Mouse (Mus musculus) megakaryocyte progenitor cell, adult 5-6 weeks (primary cell): ENCODE measurements around the gene Tor4a. TPM values are rescaled to one million over a fixed set of nuclear protein-coding genes. Genes with fewer than 3 reads are reported as not detected.

Source experiments
- ATAC-seq: replicated peaks from 2 replicates; pipeline ENCODE4 v1.8.0; 2016; ENCODE audit warnings: mild to moderate bottlenecking, moderate TSS enrichment, inconsistent platforms; ENCODE audit not compliant: poor library complexity
- total RNA-seq, 2 experiments: library from RNA; stranded (forward) in 1 of 2; stranded (reverse) in 1 of 2; fragments of 157-497, 149-512 nt in 1 of 2; fragments of 200-1000 nt in 1 of 2; gene quantifications; 2 replicates each; pipeline versions ENCODE4 v1.2.3 to v1.2.4; 2015 to 2017

Gene Tor4a
- total RNA-seq, 2 experiments from 2014 or later, result 12.5 to 16.1 TPM

- peak; percentile 67 for ATAC-seq
Measured at GRCm38 (mm10) chr2:25172629-25173028, 24.1 kb downstream of the Tor4a start.

GRCm38 (mm10) chr2:25171769-25172153 is 24.9 kb downstream of the Tor4a start:
- no peak for ATAC-seq

GRCm38 (mm10) chr2:25171101-25171768 is 25.5 kb downstream of the Tor4a start:
- no peak for ATAC-seq

- peak; percentile 21; the same call in 1 of the 2 replicates for ATAC-seq
Measured at GRCm38 (mm10) chr2:25170326-25171100, 26.2 kb downstream of the Tor4a start.

- no peak for ATAC-seq
Measured at GRCm38 (mm10) chr2:25169778-25170177, 26.9 kb downstream of the Tor4a start.

GRCm38 (mm10) chr2:25168665-25168978 is 28.1 kb downstream of the Tor4a start:
- no peak for ATAC-seq

DNA sequence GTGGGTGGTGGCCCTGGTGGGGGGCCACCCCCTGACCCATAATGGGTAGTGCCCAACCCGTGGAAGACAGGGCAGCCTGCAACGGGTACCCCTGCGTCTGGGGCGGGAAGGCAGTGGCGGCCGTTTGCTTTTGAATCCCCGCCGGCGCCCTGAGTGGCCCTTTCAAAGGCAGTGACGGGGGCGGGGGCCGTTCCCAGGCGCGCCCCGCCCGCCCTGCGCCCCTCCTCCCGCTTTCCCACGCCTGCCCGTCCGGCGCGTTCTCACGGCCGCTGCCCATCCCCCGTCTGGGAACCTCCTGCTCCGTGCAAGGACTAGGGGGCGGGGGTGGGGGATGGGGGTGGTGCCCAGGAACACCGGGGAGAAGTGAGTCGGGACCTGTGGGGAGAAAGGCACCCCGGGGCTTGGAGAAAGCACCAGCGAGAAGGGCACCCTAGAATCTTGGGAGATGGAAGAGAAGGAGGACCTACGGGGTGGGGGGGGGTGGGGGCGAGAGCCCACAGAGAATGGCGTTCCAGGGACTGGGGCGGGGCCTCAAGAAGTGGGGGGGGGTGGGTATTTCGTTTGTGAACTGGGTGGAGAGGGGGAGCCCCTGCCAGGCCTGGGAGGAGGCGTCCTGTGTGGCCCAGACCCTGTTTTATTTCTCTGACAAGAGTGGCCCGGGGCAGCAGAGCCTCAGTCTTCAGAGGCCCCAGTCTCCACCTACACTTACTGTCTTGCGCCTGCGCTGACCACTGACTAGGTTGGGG is 28.6 kb downstream of the Tor4a start:
- peak; percentile 33; the same call in 1 of the 2 replicates for ATAC-seq

DNA sequence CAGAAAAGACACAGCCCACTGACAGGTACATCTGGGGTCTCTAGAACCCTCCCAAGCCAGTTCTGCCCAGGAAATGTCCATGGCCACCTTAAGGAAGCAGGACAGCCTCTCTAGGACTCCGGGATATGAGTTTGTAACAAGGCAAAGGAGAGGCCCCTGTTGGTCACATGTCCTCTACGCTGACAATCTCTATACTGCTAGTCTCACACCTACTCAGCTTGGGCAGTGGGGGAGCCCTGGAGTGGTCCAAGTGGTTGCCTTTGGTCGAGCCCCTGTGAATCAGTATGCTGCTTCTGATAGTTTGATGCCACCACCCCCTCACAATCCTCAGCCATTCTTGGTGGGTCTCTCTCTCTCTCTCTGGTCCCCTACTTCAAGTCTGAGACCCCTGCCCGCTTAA is 29.2 kb downstream of the Tor4a start:
- no peak for ATAC-seq

DNA sequence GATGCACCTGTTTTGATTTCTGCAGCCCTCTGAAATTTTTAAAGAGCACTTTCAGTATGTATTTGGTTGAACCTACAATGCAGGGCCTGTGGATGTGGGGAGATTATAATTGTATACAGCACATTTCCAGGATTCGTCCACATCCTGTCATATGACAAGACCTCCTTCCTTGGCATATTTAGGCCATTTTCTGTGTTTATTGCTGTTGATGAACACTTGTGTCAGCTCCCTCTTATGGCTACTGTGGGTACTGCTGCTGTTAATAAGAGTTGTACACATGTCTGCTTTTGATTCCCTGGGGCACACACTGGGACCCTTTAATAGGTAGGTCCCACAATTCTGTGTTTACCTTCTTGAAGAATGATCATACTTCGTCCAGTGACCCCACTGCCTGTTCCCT is 39.0 kb downstream of the Tor4a start:
- peak; percentile 88 for ATAC-seq

- ATAC-seq, result 0 out of 2 replicates have a peak, but pooled peaks have one; percentile 26
Measured at GRCm38 (mm10) chr2:25156990-25157389, 39.7 kb downstream of the Tor4a start.

GRCm38 (mm10) chr2:25156177-25156576 is 40.5 kb downstream of the Tor4a start:
- no peak for ATAC-seq

DNA sequence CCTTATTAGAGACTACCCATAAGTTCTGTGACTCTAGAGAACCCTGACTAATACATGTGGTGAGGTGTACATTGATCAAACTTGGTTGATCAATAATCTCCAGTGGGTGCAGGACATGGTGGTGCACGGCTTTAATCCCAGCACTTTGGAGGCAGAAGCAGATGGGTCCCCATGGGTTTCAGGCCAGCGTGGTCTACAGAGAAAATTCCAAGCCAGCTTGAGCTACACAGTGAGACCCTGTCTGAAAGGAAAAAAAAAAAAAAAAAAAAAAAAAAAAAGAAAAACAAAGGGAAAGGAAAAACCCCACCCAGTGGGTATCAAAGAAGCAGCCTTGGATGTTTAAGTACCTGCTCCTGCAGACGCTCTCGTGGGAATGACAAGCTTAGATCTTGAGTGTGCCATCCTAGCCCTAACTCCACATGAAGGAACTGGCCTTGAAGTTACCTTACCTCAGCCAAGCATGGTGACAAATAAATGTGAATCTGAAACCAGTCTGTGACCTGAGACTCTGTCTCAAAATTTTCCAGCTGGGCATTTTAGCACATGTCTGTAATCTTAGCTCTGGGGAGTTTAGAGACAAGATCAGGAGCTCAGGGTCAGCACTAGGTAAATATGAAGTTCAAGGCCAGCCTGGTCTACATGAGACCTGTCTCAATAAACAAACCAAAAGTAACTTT is 45.3 kb downstream of the Tor4a start:
- no peak for ATAC-seq

- ATAC-seq, result no peak
Measured at GRCm38 (mm10) chr2:25149643-25150042, 47.0 kb downstream of the Tor4a start.

- no peak for ATAC-seq
Measured at GRCm38 (mm10) chr2:25147892-25148291, 48.8 kb downstream of the Tor4a start.

DNA sequence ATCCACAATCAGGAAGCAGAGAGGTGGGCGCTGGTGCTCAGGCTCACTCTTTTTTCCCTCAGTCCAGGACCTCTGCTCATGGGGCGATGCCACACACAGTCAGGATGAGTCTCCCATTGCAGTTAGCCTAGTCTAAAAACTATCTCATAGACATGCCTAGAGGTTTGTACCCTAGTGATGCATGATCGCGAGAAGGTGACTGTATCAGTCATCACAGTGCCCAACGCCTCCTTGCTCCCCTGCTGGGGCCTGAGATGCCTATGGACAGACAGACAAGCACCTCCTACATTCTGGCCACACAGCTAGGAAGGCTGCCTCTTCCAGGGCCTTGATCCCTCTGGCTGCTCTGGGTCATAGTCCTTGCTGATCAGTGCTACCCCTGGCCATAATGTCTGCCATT is 49.3 kb downstream of the Tor4a start:
- no peak for ATAC-seq

DNA sequence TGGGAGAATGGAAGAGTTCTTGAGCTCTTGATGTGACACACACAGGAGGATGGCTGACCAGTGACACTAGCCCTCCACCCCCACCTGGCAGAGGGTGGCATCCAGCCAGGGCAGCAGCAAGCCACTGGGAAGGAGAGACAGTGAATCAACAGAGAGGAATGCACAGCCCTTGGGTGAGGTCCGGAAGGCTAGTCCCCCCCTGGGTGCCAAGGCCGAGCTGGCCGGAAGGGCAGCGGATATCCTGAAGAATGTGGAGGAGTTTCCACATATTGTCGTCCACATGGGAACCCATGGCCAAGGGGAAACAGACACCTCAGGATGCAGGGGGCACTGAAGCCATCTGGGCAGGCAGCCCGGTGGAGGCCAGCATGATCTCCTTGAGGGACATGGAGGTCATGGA is 51.3 kb downstream of the Tor4a start:
- ATAC-seq, result no peak

Other genes starting within 250 kb of the Tor4a start
Only the 30 nearest of the 32 such genes appear.
- gene Mrpl41, start 221.8 kb downstream of the Tor4a start, total RNA-seq (2015), result 70.4 and 82.4 TPM in 2 replicates
- 117 and 161 TPM in 2 replicates for gene Mrpl41, start 221.8 kb downstream of the Tor4a start, total RNA-seq (2017)
- gene Pnpla7, start 220.9 kb downstream of the Tor4a start, total RNA-seq (2015), result 28.4 and 28.7 TPM in 2 replicates
- gene Pnpla7, start 220.9 kb downstream of the Tor4a start, total RNA-seq (2017), result 29.6 and 30.4 TPM in 2 replicates
- gene Nsmf, start 142.5 kb downstream of the Tor4a start, total RNA-seq (2015), result 4.0 and 7.8 TPM in 2 replicates
- gene Nsmf, start 142.5 kb downstream of the Tor4a start, total RNA-seq (2017), result 3.7 and 5.7 TPM in 2 replicates
- gene Entpd8, start 116.6 kb downstream of the Tor4a start, total RNA-seq (2015), result not detected in 2 replicates
- gene Entpd8, start 116.6 kb downstream of the Tor4a start, total RNA-seq (2017), result not detected in 2 replicates
- gene Noxa1, start 101.7 kb downstream of the Tor4a start, total RNA-seq (2015), result not detected in 2 replicates
- not detected in 2 replicates for gene Noxa1, start 101.7 kb downstream of the Tor4a start, total RNA-seq (2017)
- gene Nrarp, start 16.1 kb downstream of the Tor4a start, total RNA-seq (2015), result 0.42 and 0.51 TPM in 2 replicates
- gene Nrarp, start 16.1 kb downstream of the Tor4a start, total RNA-seq (2017), result 0.78 and 1.3 TPM in 2 replicates
- gene Nelfb, start 14.6 kb upstream of the Tor4a start, total RNA-seq (2015), result 23.7 and 28.9 TPM in 2 replicates
- 35.8 and 38.7 TPM in 2 replicates for gene Nelfb, start 14.6 kb upstream of the Tor4a start, total RNA-seq (2017)
- 0.30 TPM in 1 of 2 replicates, not detected in the other for gene Stpg3, start 17.8 kb upstream of the Tor4a start, total RNA-seq (2015)
- gene Stpg3, start 17.8 kb upstream of the Tor4a start, total RNA-seq (2017), result 0.54 TPM in 1 of 2 replicates, not detected in the other
- gene Fam166a, start 21.9 kb upstream of the Tor4a start, total RNA-seq (2015), result not detected in 2 replicates
- gene Fam166a, start 21.9 kb upstream of the Tor4a start, total RNA-seq (2017), result not detected in 2 replicates
- 435 and 440 TPM in 2 replicates for gene Tubb4b, start 27.8 kb upstream of the Tor4a start, total RNA-seq (2015)
- gene Tubb4b, start 27.8 kb upstream of the Tor4a start, total RNA-seq (2017), result 571 and 580 TPM in 2 replicates
- not detected in 2 replicates for gene Slc34a3, start 37.5 kb upstream of the Tor4a start, total RNA-seq (2015)
- not detected in 2 replicates for gene Slc34a3, start 37.5 kb upstream of the Tor4a start, total RNA-seq (2017)
- gene Rnf224, start 39.9 kb upstream of the Tor4a start, total RNA-seq (2015), result not detected in 2 replicates
- gene Rnf224, start 39.9 kb upstream of the Tor4a start, total RNA-seq (2017), result 0.25 TPM in 1 of 2 replicates, not detected in the other
- 0.69 TPM in 1 of 2 replicates, not detected in the other for gene Rnf208, start 45.4 kb upstream of the Tor4a start, total RNA-seq (2015)
- gene Rnf208, start 45.4 kb upstream of the Tor4a start, total RNA-seq (2017), result 0.29 TPM in 1 of 2 replicates, not detected in the other
- not detected in 2 replicates for gene Cysrt1, start 45.6 kb upstream of the Tor4a start, total RNA-seq (2015)
- not detected in 2 replicates for gene Cysrt1, start 45.6 kb upstream of the Tor4a start, total RNA-seq (2017)
- 3.9 and 5.0 TPM in 2 replicates for gene AL732309.1, start 50.0 kb upstream of the Tor4a start, total RNA-seq (2015)
- gene AL732309.1, start 50.0 kb upstream of the Tor4a start, total RNA-seq (2017), result 3.2 and 3.8 TPM in 2 replicates
- gene Tmem203, start 58.6 kb upstream of the Tor4a start, total RNA-seq (2015), result 11.4 and 12.8 TPM in 2 replicates
- 9.6 and 9.8 TPM in 2 replicates for gene Tmem203, start 58.6 kb upstream of the Tor4a start, total RNA-seq (2017)
- 7.9 and 13.3 TPM in 2 replicates for gene Tprn, start 65.7 kb upstream of the Tor4a start, total RNA-seq (2015)
- gene Tprn, start 65.7 kb upstream of the Tor4a start, total RNA-seq (2017), result 7.6 and 9.2 TPM in 2 replicates
- gene Ssna1, start 75.6 kb upstream of the Tor4a start, total RNA-seq (2015), result 136 and 148 TPM in 2 replicates
- 71.3 and 92.7 TPM in 2 replicates for gene Ssna1, start 75.6 kb upstream of the Tor4a start, total RNA-seq (2017)
- 28.3 and 34.4 TPM in 2 replicates for gene Anapc2, start 75.6 kb upstream of the Tor4a start, total RNA-seq (2015)
- 36.5 and 42.4 TPM in 2 replicates for gene Anapc2, start 75.6 kb upstream of the Tor4a start, total RNA-seq (2017)
- gene Tmem210, start 91.3 kb upstream of the Tor4a start, total RNA-seq (2015), result not detected in 2 replicates
- gene Tmem210, start 91.3 kb upstream of the Tor4a start, total RNA-seq (2017), result not detected in 2 replicates
- gene Lrrc26, start 93.0 kb upstream of the Tor4a start, total RNA-seq (2015), result not detected in 2 replicates
- not detected in 2 replicates for gene Lrrc26, start 93.0 kb upstream of the Tor4a start, total RNA-seq (2017)
- gene Grin1, start 122.3 kb upstream of the Tor4a start, total RNA-seq (2015), result not detected in 2 replicates
- not detected in 2 replicates for gene Grin1, start 122.3 kb upstream of the Tor4a start, total RNA-seq (2017)
- 19.1 and 23.4 TPM in 2 replicates for gene Man1b1, start 135.5 kb upstream of the Tor4a start, total RNA-seq (2015)
- gene Man1b1, start 135.5 kb upstream of the Tor4a start, total RNA-seq (2017), result 42.5 and 52.1 TPM in 2 replicates
- gene Dpp7, start 159.5 kb upstream of the Tor4a start, total RNA-seq (2015), result 15.8 and 16.3 TPM in 2 replicates
- gene Dpp7, start 159.5 kb upstream of the Tor4a start, total RNA-seq (2017), result 19.1 and 32.9 TPM in 2 replicates
- gene Uap1l1, start 168.8 kb upstream of the Tor4a start, total RNA-seq (2015), result 42.2 and 60.4 TPM in 2 replicates
- gene Uap1l1, start 168.8 kb upstream of the Tor4a start, total RNA-seq (2017), result 13.6 and 14.5 TPM in 2 replicates
- gene Sapcd2, start 175.4 kb upstream of the Tor4a start, total RNA-seq (2015), result 6.0 and 10.8 TPM in 2 replicates
- 5.8 and 6.7 TPM in 2 replicates for gene Sapcd2, start 175.4 kb upstream of the Tor4a start, total RNA-seq (2017)
- not detected in 2 replicates for gene Entpd2, start 199.0 kb upstream of the Tor4a start, total RNA-seq (2015)
- gene Entpd2, start 199.0 kb upstream of the Tor4a start, total RNA-seq (2017), result not detected in 2 replicates
- gene Npdc1, start 202.5 kb upstream of the Tor4a start, total RNA-seq (2015), result 1.5 TPM in 1 of 2 replicates, not detected in the other
- gene Npdc1, start 202.5 kb upstream of the Tor4a start, total RNA-seq (2017), result 0.27 TPM in 1 of 2 replicates, not detected in the other
- 11.1 and 12.5 TPM in 2 replicates for gene Fut7, start 226.4 kb upstream of the Tor4a start, total RNA-seq (2015)
- gene Fut7, start 226.4 kb upstream of the Tor4a start, total RNA-seq (2017), result 21.4 and 24.2 TPM in 2 replicates
- 66.7 and 70.5 TPM in 2 replicates for gene Abca2, start 231.8 kb upstream of the Tor4a start, total RNA-seq (2015)
- gene Abca2, start 231.8 kb upstream of the Tor4a start, total RNA-seq (2017), result 26.9 and 29.5 TPM in 2 replicates